27 mouse cellular contexts compared by ENCODE assay signal in the genomic region with DNA sequence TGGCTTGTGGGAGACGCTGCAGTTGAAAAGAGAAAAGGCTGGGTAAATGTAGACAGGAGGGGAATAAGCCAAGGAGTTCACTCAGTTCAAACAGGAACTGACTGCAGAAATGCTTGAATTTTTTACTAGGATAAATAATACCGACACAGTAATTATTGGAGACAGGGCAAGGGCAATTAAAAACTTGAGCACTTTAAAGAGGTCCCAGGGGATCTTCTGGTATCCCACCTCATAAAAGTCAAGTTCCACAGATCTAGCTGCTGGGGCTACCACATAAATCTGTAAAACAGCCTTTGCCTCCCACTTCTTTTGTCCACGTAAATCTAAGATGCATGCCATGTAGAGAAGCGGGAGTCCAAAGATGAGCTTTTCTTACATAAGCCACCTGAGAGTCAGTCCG.
DNase-seq lines count a peak whose midpoint lies in the region; ATAC-seq and TF ChIP-seq lines count a peak whose summit lies in the region.
"Had no signal": no experiment of that assay in that cellular context is flagged by ENCODE, and none has a peak within 500 bp of the region (broad histone marks: within the 10 kb centered on the region; RNA-seq: fewer than 3 reads in every experiment).

No protein-coding gene starts in this region.

- TF ChIP-seq POLR2A in limb, embryonic 14.5 days (IDR thresholded peaks at IDR 0.05; ENCODE audit: borderline replicate concordance, extremely low read depth, insufficient read depth, insufficient read length), result no peak

- H3K9me3 ChIP-seq in heart, embryonic 10.5 days, result no peaks in the 10 kb centered on the region
- no peaks in the 10 kb centered on the region for H3K9me3 ChIP-seq in kidney, postnatal 0 days (replicated peaks; ENCODE audit: low read length)
- no peaks in the 10 kb centered on the region for H3K9me3 ChIP-seq in limb, embryonic 14.5 days (ENCODE audit: control insufficient read depth, low read length)
- H3K9me3 ChIP-seq: embryonic facial prominence, embryonic 13.5 days; embryonic facial prominence, embryonic 15.5 days; forebrain, embryonic 10.5 days; forebrain, embryonic 12.5 days had no signal

- no peaks in the 10 kb centered on the region for H3K27me3 ChIP-seq in heart, embryonic 10.5 days (ENCODE audit: insufficient read depth, poor library complexity, severe bottlenecking)
- no peaks in the 10 kb centered on the region for H3K27me3 ChIP-seq in kidney, postnatal 0 days (ENCODE audit: insufficient read depth, low read length)
- no peaks in the 10 kb centered on the region for H3K27me3 ChIP-seq in limb, embryonic 14.5 days (ENCODE audit: control insufficient read depth, insufficient read depth, low read length)
- H3K27me3 ChIP-seq: embryonic facial prominence, embryonic 13.5 days; embryonic facial prominence, embryonic 15.5 days; forebrain, embryonic 12.5 days had no signal

- H3K9ac ChIP-seq in kidney, postnatal 0 days (ENCODE audit: low read depth, low read length), result no peak overlapping the region
- no peak overlapping the region for H3K9ac ChIP-seq in limb, embryonic 14.5 days (ENCODE audit: low read depth, low read length, severe bottlenecking)
- H3K9ac ChIP-seq: embryonic facial prominence, embryonic 13.5 days; embryonic facial prominence, embryonic 15.5 days; forebrain, embryonic 12.5 days had no signal

- H3K4me3 ChIP-seq in heart, embryonic 10.5 days, result no peak overlapping the region
- H3K4me3 ChIP-seq in kidney, postnatal 0 days (replicated peaks; ENCODE audit: low read depth, low read length), result no peak overlapping the region
- no peak overlapping the region for H3K4me3 ChIP-seq in limb, embryonic 14.5 days (replicated peaks; ENCODE audit: low read length)
- H3K4me3 ChIP-seq: embryonic facial prominence, embryonic 13.5 days; embryonic facial prominence, embryonic 15.5 days; erythroblast, embryonic 14.5 days; forebrain, embryonic 10.5 days; forebrain, embryonic 12.5 days had no signal

- 90% methylated on average over 5 of the region's 5 CpGs for WGBS in heart, embryonic 10.5 days
- WGBS in kidney, postnatal 0 days, result 19% methylated on average over 5 of the region's 5 CpGs
- 24% methylated on average over 5 of the region's 5 CpGs for WGBS in limb, embryonic 14.5 days

- H3K36me3 ChIP-seq in heart, embryonic 10.5 days, result no peaks in the 10 kb centered on the region
- H3K36me3 ChIP-seq in kidney, postnatal 0 days (ENCODE audit: insufficient read depth, low read length), result no peaks in the 10 kb centered on the region
- H3K36me3 ChIP-seq in limb, embryonic 14.5 days (ENCODE audit: control insufficient read depth, insufficient read depth, low read length), result no peaks in the 10 kb centered on the region
- H3K36me3 ChIP-seq: embryonic facial prominence, embryonic 13.5 days; embryonic facial prominence, embryonic 15.5 days; forebrain, embryonic 10.5 days; forebrain, embryonic 12.5 days; G1E had no signal

- TF ChIP-seq CTCF in kidney, postnatal 0 days (IDR thresholded peaks at IDR 0.05; ENCODE audit: low read depth), result no peak

- H3K27ac ChIP-seq in heart, embryonic 10.5 days, result no peak overlapping the region
- no peak overlapping the region for H3K27ac ChIP-seq in kidney, postnatal 0 days
- no peak overlapping the region for H3K27ac ChIP-seq in limb, embryonic 14.5 days (replicated peaks; ENCODE audit: low read depth, low read length)
- H3K27ac ChIP-seq: embryonic facial prominence, embryonic 13.5 days; embryonic facial prominence, embryonic 15.5 days; forebrain, embryonic 10.5 days; forebrain, embryonic 12.5 days had no signal

- no peak overlapping the region for H3K4me2 ChIP-seq in kidney, postnatal 0 days (ENCODE audit: low read length)
- H3K4me2 ChIP-seq in limb, embryonic 14.5 days (replicated peaks; ENCODE audit: low read depth, low read length, severe bottlenecking), result no peak overlapping the region
- H3K4me2 ChIP-seq: embryonic facial prominence, embryonic 13.5 days; embryonic facial prominence, embryonic 15.5 days; forebrain, embryonic 12.5 days had no signal

- DNase-seq in heart, adult 11 months, result peak; percentile 27
- DNase-seq in heart, embryonic 10.5 days (ENCODE audit: low spot score), result no peak
- peak; percentile 73 for DNase-seq in kidney, postnatal 0 days (ENCODE audit: low spot score)
- no peak for DNase-seq in kidney, postnatal 10 days
- DNase-seq in forelimb bud, embryonic 11.5 days (ENCODE audit: low read depth, low spot score), result peak; percentile 54
- DNase-seq in limb, embryonic 14.5 days (ENCODE audit: low spot score), result peak; percentile 6
- DNase-seq in thymus, postnatal 36 days, result no peak
- no peak for DNase-seq in neural tube, embryonic 10.5 days (ENCODE audit: extremely low spot score, low spot score)
- DNase-seq: adrenal gland, adult 8-10 months; adrenal gland, postnatal 25 days; B cell, adult 2 months; cerebellum, adult 11 months; cerebellum, adult 18-20 months; cerebellum, adult 8-10 months; cerebellum, adult 9-11 months; cerebellum, postnatal 36 days; embryo, embryonic 11 days had no signal

- ATAC-seq in kidney, postnatal 0 days (replicated peaks; ENCODE audit: low FRiP score, low read depth), result no peak
- no peak for ATAC-seq in limb, embryonic 14.5 days (ENCODE audit: low FRiP score, low read depth)
- ATAC-seq: activated CD4-positive, CD25-positive, alpha-beta regulatory T cell, adult 4 months; CD4-positive, CD25-positive, alpha-beta regulatory T cell, adult 4 months; forebrain, embryonic 14.5 days; Patski had no signal

- no peaks in the 10 kb centered on the region for H3K4me1 ChIP-seq in heart, embryonic 10.5 days
- no peaks in the 10 kb centered on the region for H3K4me1 ChIP-seq in kidney, postnatal 0 days (replicated peaks; ENCODE audit: insufficient read depth, low read length)
- H3K4me1 ChIP-seq in limb, embryonic 14.5 days (ENCODE audit: control insufficient read depth, insufficient read depth, low read length), result peaks cover 15% of the 10 kb centered on the region
- H3K4me1 ChIP-seq: embryonic facial prominence, embryonic 13.5 days; embryonic facial prominence, embryonic 15.5 days had no signal

Comparison
In these comparisons a context has a peak if more than half of its experiments do, and no peak if none do; other contexts are left out.
1. DNase-seq: peak in heart, adult 11 months (single experiment), kidney, postnatal 0 days (single experiment), forelimb bud, embryonic 11.5 days (single experiment) and limb, embryonic 14.5 days (single experiment); none in heart, embryonic 10.5 days (single experiment), kidney, postnatal 10 days (single experiment), thymus, postnatal 36 days (0 of 2) and neural tube, embryonic 10.5 days (single experiment).